Mouse (Mus musculus): ENCODE data around the gene Ptpra.

DNA sequence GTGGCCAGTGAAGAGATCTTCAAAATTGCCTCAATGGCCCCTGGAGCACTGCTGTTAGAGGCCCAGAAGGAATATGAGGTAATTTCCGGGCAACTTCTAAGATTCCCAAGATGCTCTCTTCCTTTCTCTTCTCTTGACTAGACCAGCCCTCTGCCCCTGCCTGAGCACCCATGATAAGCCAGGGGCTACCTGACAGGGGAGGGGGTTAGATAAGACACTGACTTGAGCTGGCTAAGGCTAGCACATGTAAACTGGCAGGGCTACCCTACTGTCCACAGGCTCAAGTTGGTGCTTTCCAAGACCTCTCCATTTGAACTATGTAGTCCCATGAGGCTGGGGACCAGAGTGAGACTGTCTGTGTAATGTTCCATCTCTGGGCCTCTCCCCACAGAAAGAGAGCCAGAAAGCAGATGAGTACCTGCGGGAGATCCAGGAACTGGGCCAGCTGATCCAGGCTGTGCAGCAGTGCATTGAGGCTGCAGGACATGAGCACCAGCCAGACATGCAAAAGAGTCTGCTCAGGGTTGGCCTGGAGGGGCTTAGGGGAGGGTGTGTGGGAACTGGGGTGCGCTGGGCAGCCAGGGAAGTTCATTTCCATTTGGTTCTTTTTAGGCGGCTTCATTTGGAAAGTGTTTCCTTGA is 10.1 kb upstream of the Ptpra start:
- no peak for TF ChIP-seq CTCF (IDR thresholded peaks at IDR 0.05; ENCODE audit: borderline replicate concordance, control insufficient read depth, extremely low read depth, insufficient read depth, low read length, poor library complexity)
- TF ChIP-seq POLR2A (IDR thresholded peaks at IDR 0.05; ENCODE audit: control insufficient read depth, extremely low read depth, insufficient read depth, low read length, poor library complexity) = no peak

All from thymus, adult 2 months (tissue).